Mouse (Mus musculus): ENCODE measurements at regions not wholly inside any gene's neighbourhood (a gene's known extent, or its start where the extent isn't known, plus 50 kb on each side); places are given as distances from the start of the nearest gene placed in this dataset.

DNA sequence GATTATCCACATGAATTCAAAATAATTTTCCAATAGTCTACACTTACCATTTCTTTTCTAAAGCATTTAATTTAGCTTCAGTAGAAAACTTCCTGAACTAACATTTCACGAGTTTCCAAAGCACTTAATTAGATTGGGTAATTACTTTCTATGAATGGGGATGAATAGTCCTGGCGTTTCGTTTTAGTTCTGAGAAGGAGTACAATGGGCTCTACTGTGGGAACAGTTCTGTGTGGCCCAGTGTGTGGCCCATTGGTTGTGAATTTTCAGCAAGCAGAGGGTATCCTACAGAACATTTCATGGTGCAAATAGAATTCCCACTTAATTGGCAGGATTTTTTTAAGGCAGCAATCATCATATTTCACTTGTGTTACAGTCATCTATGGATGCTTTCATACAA is 95.5 kb downstream of the 1700017N19Rik start:
- TF ChIP-seq POLR2A (IDR thresholded peaks at IDR 0.05; ENCODE audit: low read depth, low read length) (no peak), CTCF (IDR thresholded peaks at IDR 0.05; ENCODE audit: extremely low read depth, insufficient read length, insufficient replicate concordance, low read depth, low read length) (no peak)
- Histone ChIP-seq H3K4me1 (ENCODE audit: control insufficient read depth, insufficient read depth, insufficient read length, low read length) (no peaks in the 10 kb centered on the region), H3K27me3 (ENCODE audit: control insufficient read depth, insufficient read depth, low read length) (no peaks in the 10 kb centered on the region), H3K36me3 (ENCODE audit: control insufficient read depth, insufficient read depth, low read length) (no peaks in the 10 kb centered on the region), H3K4me3 (ENCODE audit: low read depth, low read length) (no peak overlapping the region), H3K27ac (ENCODE audit: insufficient read depth, low read depth, low read length) (no peak overlapping the region)
- WGBS, result 63% methylated on average over 3 of the region's 3 CpGs

DNA sequence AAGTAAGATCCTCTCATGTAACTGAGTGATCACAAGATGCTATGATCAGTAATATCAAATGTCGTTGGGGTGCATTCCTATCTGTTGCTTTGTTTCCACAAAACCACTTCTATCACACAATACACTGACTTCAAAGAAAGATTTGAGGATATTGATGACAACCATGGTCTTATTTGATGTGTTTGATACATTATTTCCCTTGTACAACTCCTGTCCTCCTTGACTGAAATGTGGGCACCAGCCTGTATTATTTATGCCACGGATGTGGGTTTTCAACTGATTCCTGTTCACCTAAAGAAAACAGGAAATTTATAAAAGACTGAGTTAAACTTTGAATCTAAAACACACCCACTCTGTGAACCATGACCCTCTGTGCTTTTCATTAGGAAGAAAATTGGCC is 105.7 kb downstream of the 1700017N19Rik start:
- H3K36me3 ChIP-seq (ENCODE audit: control insufficient read depth, insufficient read depth, low read length), result no peaks in the 10 kb centered on the region
- no peaks in the 10 kb centered on the region for H3K4me1 ChIP-seq (ENCODE audit: control insufficient read depth, insufficient read depth, insufficient read length, low read length)
- H3K4me3 ChIP-seq (ENCODE audit: low read depth, low read length), result no peak overlapping the region
- 70% methylated on average over 2 of the region's 2 CpGs for WGBS
- no peak for TF ChIP-seq POLR2A (IDR thresholded peaks at IDR 0.05; ENCODE audit: low read depth, low read length)
- TF ChIP-seq CTCF (IDR thresholded peaks at IDR 0.05; ENCODE audit: extremely low read depth, insufficient read length, insufficient replicate concordance, low read depth, low read length), result no peak
- H3K27ac ChIP-seq (ENCODE audit: insufficient read depth, low read depth, low read length), result no peak overlapping the region
- no peaks in the 10 kb centered on the region for H3K27me3 ChIP-seq (ENCODE audit: control insufficient read depth, insufficient read depth, low read length)

DNA sequence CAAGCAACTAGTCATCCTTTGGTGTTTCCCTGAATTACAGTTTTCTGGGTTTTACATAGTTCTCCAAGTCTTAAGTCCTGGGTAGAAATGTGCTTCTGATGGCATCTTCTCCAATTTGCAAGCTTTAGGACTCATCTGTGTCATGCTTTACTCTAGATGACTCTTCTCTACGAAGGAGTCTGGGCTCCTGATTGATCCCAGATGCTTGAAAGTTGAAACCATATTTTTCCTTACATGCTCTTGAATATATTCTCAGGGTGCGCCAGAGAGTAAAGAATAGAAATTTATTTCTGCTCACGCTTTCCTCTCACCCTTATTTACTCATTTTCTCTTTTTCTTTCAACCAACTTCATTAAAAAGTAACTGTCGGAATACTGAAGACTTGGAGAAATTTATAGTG is 108.9 kb downstream of the 1700017N19Rik start:
- whole genome bisulfite sequencing, result 82% methylated on average over 4 of the region's 4 CpGs
- no peak for TF ChIP-seq CTCF (IDR thresholded peaks at IDR 0.05; ENCODE audit: extremely low read depth, insufficient read length, insufficient replicate concordance, low read depth, low read length)
- H3K27me3 ChIP-seq (ENCODE audit: control insufficient read depth, insufficient read depth, low read length), result no peaks in the 10 kb centered on the region
- H3K4me3 ChIP-seq (ENCODE audit: low read depth, low read length), result no peak overlapping the region
- no peaks in the 10 kb centered on the region for H3K36me3 ChIP-seq (ENCODE audit: control insufficient read depth, insufficient read depth, low read length)
- no peak overlapping the region for H3K27ac ChIP-seq (ENCODE audit: insufficient read depth, low read depth, low read length)
- no peaks in the 10 kb centered on the region for H3K4me1 ChIP-seq (ENCODE audit: control insufficient read depth, insufficient read depth, insufficient read length, low read length)

DNA sequence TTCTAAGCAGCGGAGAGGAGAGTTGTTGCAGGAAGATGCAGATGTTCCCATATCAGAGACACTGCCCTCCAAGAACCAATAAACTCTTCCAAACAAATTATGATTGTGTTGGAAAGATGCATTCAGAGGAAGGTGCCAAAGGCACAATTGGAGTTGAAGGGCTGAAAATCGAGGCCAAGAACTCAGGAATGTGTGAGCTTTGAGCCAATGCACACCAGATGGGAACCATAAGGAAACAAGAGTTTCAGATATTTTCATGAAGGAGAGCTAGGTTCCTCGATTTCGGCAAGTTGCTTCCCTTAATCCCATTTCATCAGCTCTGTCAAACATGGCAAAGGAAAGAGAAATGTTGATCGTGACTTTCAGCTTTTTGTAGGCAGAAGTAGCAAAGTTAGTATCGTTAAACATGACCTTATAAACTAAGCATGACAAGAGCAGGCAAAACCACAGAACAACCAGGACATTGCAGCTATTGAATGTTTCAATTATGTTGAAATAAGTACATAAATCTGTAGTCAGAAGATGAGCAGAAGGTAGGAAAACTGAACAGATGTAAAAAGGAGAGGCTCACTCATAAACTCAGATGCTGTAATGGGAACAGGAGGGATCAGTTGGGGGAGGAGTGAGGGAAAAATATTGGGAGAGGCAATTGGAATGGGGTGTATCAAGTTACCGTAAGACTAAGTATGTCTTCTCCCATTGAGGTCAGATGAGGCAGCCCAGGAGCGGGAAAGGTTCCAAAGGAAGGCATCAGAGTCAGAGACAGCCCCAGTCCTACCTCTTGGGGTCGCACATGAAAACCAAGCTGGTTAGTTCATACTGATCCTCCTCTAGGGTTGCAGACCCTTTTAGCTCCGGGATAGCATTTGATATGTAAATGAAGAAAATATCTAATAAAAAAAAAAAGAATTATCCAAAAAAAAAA is 110.3 kb downstream of the 1700017N19Rik start:
- WGBS, result 78% methylated on average over 10 of the region's 10 CpGs
- Histone ChIP-seq H3K36me3 (ENCODE audit: control insufficient read depth, insufficient read depth, low read length) (no peaks in the 10 kb centered on the region), H3K27me3 (ENCODE audit: control insufficient read depth, insufficient read depth, low read length) (no peaks in the 10 kb centered on the region), H3K4me1 (ENCODE audit: control insufficient read depth, insufficient read depth, insufficient read length, low read length) (no peaks in the 10 kb centered on the region), H3K4me3 (ENCODE audit: low read depth, low read length) (no peak overlapping the region), H3K27ac (ENCODE audit: insufficient read depth, low read depth, low read length) (no peak overlapping the region)
- no peak for TF ChIP-seq POLR2A (IDR thresholded peaks at IDR 0.05; ENCODE audit: low read depth, low read length)
- TF ChIP-seq CTCF (IDR thresholded peaks at IDR 0.05; ENCODE audit: extremely low read depth, insufficient read length, insufficient replicate concordance, low read depth, low read length), result no peak

DNA sequence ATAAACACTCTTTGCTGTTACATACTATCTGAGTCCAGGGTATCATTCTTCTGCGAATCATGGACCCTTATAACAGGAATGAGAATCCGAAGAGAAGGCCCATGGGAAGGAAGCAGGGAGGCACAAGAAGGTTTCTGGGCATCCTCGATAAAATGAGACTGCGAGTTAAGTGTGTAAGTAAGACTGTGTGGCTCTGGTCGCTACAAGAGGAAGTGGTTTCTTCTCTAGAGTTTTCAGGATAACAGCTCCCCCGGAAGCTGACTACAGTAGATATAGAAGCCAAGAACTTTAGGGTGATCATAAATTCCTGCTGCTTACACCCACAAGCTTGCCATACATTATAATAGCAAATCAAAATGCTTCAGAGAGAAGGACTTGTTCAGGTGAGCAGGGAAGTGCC is 111.7 kb downstream of the 1700017N19Rik start:
- no peak overlapping the region for H3K27ac ChIP-seq (ENCODE audit: insufficient read depth, low read depth, low read length)
- H3K36me3 ChIP-seq (ENCODE audit: control insufficient read depth, insufficient read depth, low read length), result no peaks in the 10 kb centered on the region
- WGBS, result 79% methylated on average over 6 of the region's 6 CpGs
- H3K4me1 ChIP-seq (ENCODE audit: control insufficient read depth, insufficient read depth, insufficient read length, low read length), result no peaks in the 10 kb centered on the region
- H3K27me3 ChIP-seq (ENCODE audit: control insufficient read depth, insufficient read depth, low read length), result no peaks in the 10 kb centered on the region
- TF ChIP-seq CTCF (IDR thresholded peaks at IDR 0.05; ENCODE audit: extremely low read depth, insufficient read length, insufficient replicate concordance, low read depth, low read length) (no peak), POLR2A (IDR thresholded peaks at IDR 0.05; ENCODE audit: low read depth, low read length) (no peak)
- no peak overlapping the region for H3K4me3 ChIP-seq (ENCODE audit: low read depth, low read length)

DNA sequence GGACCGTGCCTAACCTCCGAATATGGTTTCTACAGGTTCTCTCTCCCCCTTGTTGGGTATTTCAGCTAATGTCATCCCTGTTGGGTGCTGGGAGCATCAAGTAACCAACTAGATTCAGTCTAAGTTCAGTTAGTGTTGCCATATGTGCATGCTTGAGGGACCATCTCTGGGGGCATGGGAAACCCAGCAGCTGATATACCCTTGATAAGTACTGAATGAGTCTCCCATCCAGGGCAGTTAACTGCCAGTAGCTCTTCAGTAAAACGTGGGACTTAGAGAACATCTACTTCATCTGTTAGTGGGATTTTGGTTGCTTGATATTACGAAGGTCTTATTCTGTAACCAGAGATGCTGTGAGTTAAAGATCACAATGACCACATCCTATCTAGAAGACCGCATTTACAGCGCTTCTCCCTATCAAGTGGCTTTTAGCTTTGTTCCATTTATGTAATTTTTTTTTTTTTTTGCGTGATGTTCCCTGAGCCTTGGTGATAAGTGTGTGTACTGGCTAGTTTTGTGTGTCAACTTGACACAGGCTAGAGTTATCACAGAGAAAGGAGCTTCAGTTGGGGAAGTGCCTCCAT is 125.9 kb downstream of the 1700017N19Rik start:
- no peaks in the 10 kb centered on the region for H3K4me1 ChIP-seq (ENCODE audit: control insufficient read depth, insufficient read depth, insufficient read length, low read length)
- 77% methylated on average over 7 of the region's 7 CpGs for WGBS
- H3K36me3 ChIP-seq (ENCODE audit: control insufficient read depth, insufficient read depth, low read length), result no peaks in the 10 kb centered on the region
- H3K27me3 ChIP-seq (ENCODE audit: control insufficient read depth, insufficient read depth, low read length), result no peaks in the 10 kb centered on the region
- TF ChIP-seq CTCF (IDR thresholded peaks at IDR 0.05; ENCODE audit: extremely low read depth, insufficient read length, insufficient replicate concordance, low read depth, low read length) (no peak), POLR2A (IDR thresholded peaks at IDR 0.05; ENCODE audit: low read depth, low read length) (no peak)
- no peak overlapping the region for H3K4me3 ChIP-seq (ENCODE audit: low read depth, low read length)
- no peak overlapping the region for H3K27ac ChIP-seq (ENCODE audit: insufficient read depth, low read depth, low read length)

DNA sequence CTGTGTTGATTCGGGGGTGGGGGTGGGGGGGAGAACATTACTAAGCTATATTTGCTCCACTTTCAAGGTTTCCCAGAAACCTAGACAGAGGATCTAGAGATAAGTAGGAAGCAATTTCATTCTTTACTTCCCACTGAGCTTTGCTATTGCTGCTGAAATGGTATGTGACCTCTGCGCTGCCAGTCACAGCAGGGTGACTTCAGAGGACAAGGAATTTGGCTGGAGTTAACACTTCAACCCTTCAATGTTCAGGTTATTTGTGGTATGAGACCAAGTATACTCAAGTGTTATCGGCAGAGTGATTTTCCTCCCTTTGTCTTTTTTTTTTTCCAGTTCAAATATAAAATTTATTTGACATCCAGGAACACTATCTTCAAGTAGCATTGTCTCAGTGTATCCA is 128.3 kb downstream of the 1700017N19Rik start:
- TF ChIP-seq POLR2A (IDR thresholded peaks at IDR 0.05; ENCODE audit: low read depth, low read length) (no peak), CTCF (IDR thresholded peaks at IDR 0.05; ENCODE audit: extremely low read depth, insufficient read length, insufficient replicate concordance, low read depth, low read length) (no peak)
- no peak overlapping the region for H3K27ac ChIP-seq (ENCODE audit: insufficient read depth, low read depth, low read length)
- H3K4me1 ChIP-seq (ENCODE audit: control insufficient read depth, insufficient read depth, insufficient read length, low read length), result no peaks in the 10 kb centered on the region
- H3K27me3 ChIP-seq (ENCODE audit: control insufficient read depth, insufficient read depth, low read length), result no peaks in the 10 kb centered on the region
- no peak overlapping the region for H3K4me3 ChIP-seq (ENCODE audit: low read depth, low read length)
- no peaks in the 10 kb centered on the region for H3K36me3 ChIP-seq (ENCODE audit: control insufficient read depth, insufficient read depth, low read length)
- WGBS, result 34% methylated on average over 3 of the region's 3 CpGs
